Mouse (Mus musculus) hematopoietic stem cell, adult 5-6 weeks (primary cell): ENCODE measurements around the gene AC129217.1. TPM values are rescaled to one million over a fixed set of nuclear protein-coding genes. Genes with fewer than 3 reads are reported as not detected.
A peak's percentile ranks its signal among the peaks of the same experiment; 100 is the strongest.

ENCODE experiments used
- ATAC-seq, 2 experiments: fragments of 125-278 bp in 1 of 2; replicated peaks in 1 of 2; 2 replicates each; pipeline ENCODE4 v1.8.0; 2016 to 2017; ENCODE audit warnings: inconsistent platforms in 2 of 2, mild to moderate bottlenecking in 2 of 2, moderate number of reproducible peaks in 2 of 2, low read depth in 1 of 2, moderate TSS enrichment in 1 of 2; ENCODE audit not compliant: low FRiP score in 2 of 2, poor library complexity in 2 of 2, severe bottlenecking in 2 of 2, insufficient read depth in 1 of 2, low TSS enrichment in 1 of 2
- total RNA-seq: library from RNA; stranded (forward); fragments of 172-1452, 232-1000 nt; gene quantifications from 2 replicates; pipeline ENCODE4 v1.2.3, GENCODE M21; 2017

Gene AC129217.1
- total RNA-seq: not detected in 2 replicates

- ATAC-seq: peak; percentile 78
Observed at GRCm38 (mm10) chr19:8829660-8830059, at the start of gene AC129217.1. Gene AC129217.1, plus strand, starts transcription at chr19:8829773.

GRCm38 (mm10) chr19:8786008-8786781 is 43.4 kb upstream of the AC129217.1 start, which contains the start of gene Taf6l:
Gene Taf6l, minus strand, starts transcription at chr19:8786417.
- peak; percentile 98 to 99 for ATAC-seq

GRCm38 (mm10) chr19:8788521-8788920 is 41.1 kb upstream of the AC129217.1 start:
- ATAC-seq: no peak

- ATAC-seq: no peak
Observed at GRCm38 (mm10) chr19:8789171-8789570, 40.4 kb upstream of the AC129217.1 start.

GRCm38 (mm10) chr19:8790171-8790570 is 39.4 kb upstream of the AC129217.1 start:
- ATAC-seq: no peak

GRCm38 (mm10) chr19:8798264-8798946 is 31.2 kb upstream of the AC129217.1 start, which contains the start of gene Polr2g:
Gene Polr2g, minus strand, starts transcription at chr19:8798577.
- ATAC-seq: peak; percentile 67 to 77

- ATAC-seq: no peak
Observed at GRCm38 (mm10) chr19:8798947-8799315, 30.6 kb upstream of the AC129217.1 start.

GRCm38 (mm10) chr19:8802130-8802821 is 27.3 kb upstream of the AC129217.1 start, which contains the start of gene Zbtb3:
Gene Zbtb3, plus strand, starts transcription at chr19:8802555.
- ATAC-seq: peak; percentile 91 to 95

GRCm38 (mm10) chr19:8803204-8803780 is 26.3 kb upstream of the AC129217.1 start:
- no peak for ATAC-seq

- 0 out of 4 replicates have a peak, but pooled peaks of 1 of the 2 experiments have one; percentile 15 for ATAC-seq
Observed at GRCm38 (mm10) chr19:8803879-8804660, 25.5 kb upstream of the AC129217.1 start.

GRCm38 (mm10) chr19:8806810-8807209 is 22.8 kb upstream of the AC129217.1 start:
- ATAC-seq: no peak

- no peak for ATAC-seq
Observed at GRCm38 (mm10) chr19:8815812-8816211, 13.8 kb upstream of the AC129217.1 start.

- ATAC-seq: no peak
Observed at GRCm38 (mm10) chr19:8817001-8817400, 12.6 kb upstream of the AC129217.1 start.

GRCm38 (mm10) chr19:8818301-8818798 is 11.2 kb upstream of the AC129217.1 start:
- ATAC-seq: no peak

GRCm38 (mm10) chr19:8818801-8819595 is 10.6 kb upstream of the AC129217.1 start, which contains the start of gene Ttc9c:
Gene Ttc9c, minus strand, starts transcription at chr19:8819333.
- ATAC-seq: peak; percentile 74 to 86
